Mouse (Mus musculus): ENCODE data around the gene Dhx37.
"Not testable (repeated sequence)": the region's sequence is repeated elsewhere in the genome, so short reads cannot be mapped to it uniquely, and the experiment has no call there.

The Dhx37 gene

GRCm38 (mm10) chr5:125392618-125392976 lies 41.3 kb downstream of the Dhx37 start:
- in situ Hi-C loops (cut with MboI; ENCODE audit: unreplicated experiment in 2 of 2): loop anchor here in 1 of 2 experiments (5.0 kb wide), 1 partner anchor 40 kb away; the partner anchor contains the start of gene Dhx37

- in situ Hi-C loops (cut with MboI; ENCODE audit: unreplicated experiment in 2 of 2): loop anchor here in 1 of 2 experiments (5.0 kb wide), 1 partner anchor 40 kb away; the partner anchor contains the start of gene Dhx37
These were observed 41.7 kb downstream of the Dhx37 start for GRCm38 (mm10) chr5:125392176-125392575.

DNA sequence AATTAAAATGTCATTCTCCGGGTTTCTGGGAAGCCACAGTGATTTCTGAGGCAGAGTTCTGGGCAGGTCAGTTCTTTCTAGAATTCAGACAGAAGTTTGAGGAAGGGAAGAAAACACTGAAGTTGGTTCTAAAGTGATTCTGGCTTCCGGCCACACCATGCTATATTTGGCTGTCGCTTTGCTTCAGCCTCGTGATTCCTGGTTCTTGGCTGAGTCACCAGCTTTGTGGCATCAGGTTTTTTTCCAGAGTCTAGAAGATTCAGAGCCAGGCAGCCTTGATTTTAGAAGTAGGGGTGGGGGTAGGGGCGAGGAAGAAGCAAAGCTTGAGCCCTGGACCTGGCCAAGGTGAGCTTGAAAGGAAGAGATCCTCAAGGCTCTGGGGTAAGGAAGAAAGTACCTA lies 42.3 kb downstream of the Dhx37 start:
- in situ Hi-C loops (cut with MboI; ENCODE audit: unreplicated experiment in 2 of 2): loop anchor here in 1 of 2 experiments (5.0 kb wide), 1 partner anchor 41 kb away; the partner anchor contains the start of gene Dhx37

DNA sequence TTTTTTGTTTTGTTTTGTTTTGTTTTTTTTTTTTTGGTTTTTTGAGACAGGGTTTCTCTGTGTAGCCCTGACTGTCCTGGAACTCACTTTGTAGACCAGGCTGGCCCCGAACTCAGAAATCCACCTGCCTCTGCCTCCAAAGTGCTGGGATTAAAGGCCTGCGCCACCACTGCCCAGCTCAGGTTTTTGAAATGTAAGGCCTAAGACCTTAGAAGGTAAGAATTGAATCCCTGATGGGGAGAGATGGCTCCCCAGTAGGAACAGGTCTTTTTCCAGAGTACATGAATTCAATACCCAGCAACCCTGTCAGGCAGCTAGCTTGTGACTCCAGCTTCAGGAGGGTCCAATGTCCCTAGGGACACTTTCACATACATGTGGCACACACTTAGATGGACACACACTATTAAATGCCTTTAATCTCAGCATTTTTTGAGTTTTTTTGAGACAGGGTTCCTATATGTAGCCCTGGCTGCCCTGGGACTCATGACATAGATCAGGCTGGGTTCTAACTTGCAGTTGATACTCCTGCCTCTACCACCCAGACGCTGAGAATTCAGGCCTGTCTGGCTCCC lies 42.9 kb downstream of the Dhx37 start:
- in situ Hi-C loops (cut with MboI; ENCODE audit: unreplicated experiment in 2 of 2): loop anchor here in 1 of 2 experiments (5.0 kb wide), 1 partner anchor 41 kb away; the partner anchor contains the start of gene Dhx37

- in situ Hi-C loops (cut with MboI; ENCODE audit: unreplicated experiment in 2 of 2): loop anchor here in 1 of 2 experiments (5.0 kb wide), 1 partner anchor 42 kb away; the partner anchor contains the start of gene Dhx37
These were observed 44.1 kb downstream of the Dhx37 start, which contains the start of gene Ubc for GRCm38 (mm10) chr5:125389579-125390441. Ubc (minus strand) TSS chr5:125390202.

DNA sequence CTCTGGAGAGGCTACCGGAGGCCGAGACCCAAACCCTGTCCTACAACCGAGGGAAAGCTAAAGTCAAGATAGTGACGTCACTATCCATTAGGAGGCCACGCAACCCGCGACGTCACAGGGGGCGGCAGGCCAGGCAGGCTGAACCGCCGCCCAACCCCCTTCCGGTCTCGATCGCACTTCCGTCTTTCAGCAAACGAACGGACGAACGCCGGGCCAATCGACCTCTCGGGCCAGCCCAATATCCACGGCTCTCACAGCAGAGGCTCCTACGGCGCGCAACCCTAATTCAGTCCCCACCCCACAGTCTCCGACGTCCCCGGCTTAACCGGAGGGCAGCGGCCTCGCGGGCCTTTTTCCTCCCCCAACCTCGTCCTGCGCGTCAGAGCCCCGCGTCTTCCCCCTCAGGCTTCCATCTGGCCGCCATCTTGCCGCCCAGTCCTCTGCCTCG lies 44.8 kb downstream of the Dhx37 start, which contains the start of gene Gm10382:
Gm10382 (plus strand) TSS at position 192 of the 448 bp plus-strand sequence.
- in situ Hi-C loops (cut with MboI; ENCODE audit: unreplicated experiment in 2 of 2): no loop called here

DNA sequence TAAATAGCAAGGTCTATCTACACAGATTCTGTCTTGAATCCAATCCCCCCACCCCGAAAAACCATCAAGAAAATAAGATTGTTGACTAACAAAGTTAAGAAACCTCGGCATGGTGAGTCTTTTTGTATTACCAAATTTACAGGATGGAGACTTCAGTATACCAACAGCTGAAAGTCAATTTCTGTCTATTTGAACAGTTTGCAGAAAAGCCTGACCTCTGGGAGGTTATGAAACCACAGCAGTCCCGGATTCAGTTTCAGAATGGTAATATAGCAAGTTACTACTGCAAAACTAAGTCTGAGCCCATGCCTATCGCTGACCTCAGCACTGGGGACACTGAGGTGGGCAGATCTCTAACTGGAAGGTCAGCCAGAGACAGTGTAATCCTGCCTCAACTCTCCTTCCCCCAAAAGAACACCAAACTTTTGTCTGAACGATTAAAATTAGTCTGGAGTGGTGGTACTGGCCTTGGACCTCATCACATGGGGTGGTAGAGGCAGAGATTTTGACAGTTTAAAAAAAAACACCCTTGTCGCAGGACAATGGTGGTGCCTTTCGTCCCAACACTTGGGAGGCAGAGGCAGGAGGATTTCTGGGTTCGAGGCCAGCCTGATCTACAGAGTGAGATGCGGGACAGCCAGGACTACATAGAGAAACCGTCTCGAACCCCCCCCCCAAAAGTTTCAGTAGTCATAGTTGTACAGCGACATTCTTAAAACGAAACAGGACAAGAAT lies 45.4 kb downstream of the Dhx37 start:
- in situ Hi-C loops (cut with MboI; ENCODE audit: unreplicated experiment in 2 of 2): no loop called here

DNA sequence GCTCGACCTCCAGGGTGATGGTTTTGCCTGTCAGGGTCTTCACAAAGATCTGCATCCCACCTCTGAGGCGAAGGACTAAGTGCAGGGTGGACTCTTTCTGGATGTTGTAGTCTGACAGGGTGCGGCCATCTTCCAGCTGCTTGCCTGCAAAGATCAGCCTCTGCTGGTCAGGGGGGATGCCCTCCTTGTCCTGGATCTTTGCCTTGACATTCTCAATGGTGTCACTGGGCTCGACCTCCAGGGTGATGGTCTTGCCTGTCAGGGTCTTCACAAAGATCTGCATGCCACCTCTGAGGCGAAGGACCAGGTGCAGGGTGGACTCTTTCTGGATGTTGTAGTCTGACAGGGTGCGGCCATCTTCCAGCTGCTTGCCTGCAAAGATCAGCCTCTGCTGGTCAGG lies 46.6 kb downstream of the Dhx37 start:
- in situ Hi-C loops (cut with MboI; ENCODE audit: unreplicated experiment in 2 of 2): not testable (repeated sequence)

DNA sequence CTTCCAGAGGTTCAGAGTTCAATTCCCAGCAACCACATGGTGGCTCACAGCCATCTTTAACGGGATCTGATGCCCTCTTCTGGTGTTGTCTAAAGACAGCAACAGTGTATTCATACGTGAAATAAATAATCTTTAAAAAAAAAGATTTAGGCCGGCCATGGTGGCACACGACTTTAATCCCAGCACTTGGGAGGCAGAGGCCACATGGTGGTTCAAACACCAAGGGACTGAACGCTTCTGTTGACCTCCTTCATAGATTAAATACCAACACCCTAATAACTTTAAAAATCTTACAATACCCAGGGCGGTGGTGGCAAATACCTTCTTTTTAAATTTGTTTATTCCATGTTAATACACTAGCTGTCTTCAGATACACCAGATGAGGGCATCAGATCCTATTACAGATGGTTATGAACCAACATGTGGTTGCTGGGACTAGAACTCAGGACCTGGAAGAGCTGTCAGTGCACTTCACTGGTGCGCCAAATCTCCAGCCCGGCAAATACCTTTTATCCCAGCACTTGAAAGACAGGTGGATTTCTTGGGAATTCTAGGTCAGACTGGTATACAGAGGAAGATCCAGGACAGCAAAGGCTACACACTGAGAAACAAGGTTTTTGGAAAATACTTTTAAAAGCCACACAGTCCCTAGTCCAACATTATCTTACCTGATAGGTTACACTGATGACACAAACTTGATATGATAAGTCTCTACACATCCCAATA lies 48.5 kb downstream of the Dhx37 start:
- in situ Hi-C loops (cut with MboI; ENCODE audit: unreplicated experiment in 2 of 2): no loop called here

GRCm38 (mm10) chr5:125384512-125385214 lies 49.3 kb downstream of the Dhx37 start:
- in situ Hi-C loops (cut with MboI; ENCODE audit: unreplicated experiment in 2 of 2): no loop called here

DNA sequence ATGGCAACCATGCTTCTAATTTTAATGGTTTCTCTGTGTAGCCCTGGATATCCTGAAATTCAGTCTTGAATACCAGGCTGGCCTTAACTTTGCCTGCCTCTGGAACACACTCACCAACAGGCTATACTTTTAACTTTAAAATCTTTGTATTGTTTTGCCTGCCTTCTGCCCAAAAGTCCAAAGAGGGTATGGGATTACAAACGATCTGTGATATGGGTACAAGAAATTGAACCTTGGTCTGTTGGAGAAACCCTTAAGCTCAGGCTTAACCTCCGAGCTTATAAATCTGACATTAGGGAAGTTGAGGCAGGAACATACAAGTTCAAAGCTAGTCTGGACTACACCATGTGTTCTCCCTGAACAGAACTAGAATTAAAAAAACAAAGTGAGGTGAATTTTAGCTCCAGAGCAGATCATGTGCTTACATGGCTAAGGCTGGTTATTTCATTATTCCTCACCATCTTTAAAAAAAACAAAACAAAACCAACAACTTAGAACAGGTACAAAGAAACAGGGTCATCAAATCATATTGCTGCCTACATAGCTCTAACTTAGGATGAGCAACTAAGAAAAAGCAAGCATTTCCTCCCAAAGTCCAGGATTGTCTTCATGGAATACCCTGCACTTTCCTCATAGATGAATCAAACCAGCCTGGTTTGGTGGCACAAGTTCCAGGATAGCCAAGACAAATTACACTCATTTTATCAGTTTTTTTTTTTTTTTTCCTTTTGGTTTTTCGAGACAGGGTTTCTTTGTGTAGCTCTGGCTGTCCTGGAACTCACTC lies 50.1 kb downstream of the Dhx37 start:
- in situ Hi-C loops (cut with MboI; ENCODE audit: unreplicated experiment in 2 of 2): no loop called here

DNA sequence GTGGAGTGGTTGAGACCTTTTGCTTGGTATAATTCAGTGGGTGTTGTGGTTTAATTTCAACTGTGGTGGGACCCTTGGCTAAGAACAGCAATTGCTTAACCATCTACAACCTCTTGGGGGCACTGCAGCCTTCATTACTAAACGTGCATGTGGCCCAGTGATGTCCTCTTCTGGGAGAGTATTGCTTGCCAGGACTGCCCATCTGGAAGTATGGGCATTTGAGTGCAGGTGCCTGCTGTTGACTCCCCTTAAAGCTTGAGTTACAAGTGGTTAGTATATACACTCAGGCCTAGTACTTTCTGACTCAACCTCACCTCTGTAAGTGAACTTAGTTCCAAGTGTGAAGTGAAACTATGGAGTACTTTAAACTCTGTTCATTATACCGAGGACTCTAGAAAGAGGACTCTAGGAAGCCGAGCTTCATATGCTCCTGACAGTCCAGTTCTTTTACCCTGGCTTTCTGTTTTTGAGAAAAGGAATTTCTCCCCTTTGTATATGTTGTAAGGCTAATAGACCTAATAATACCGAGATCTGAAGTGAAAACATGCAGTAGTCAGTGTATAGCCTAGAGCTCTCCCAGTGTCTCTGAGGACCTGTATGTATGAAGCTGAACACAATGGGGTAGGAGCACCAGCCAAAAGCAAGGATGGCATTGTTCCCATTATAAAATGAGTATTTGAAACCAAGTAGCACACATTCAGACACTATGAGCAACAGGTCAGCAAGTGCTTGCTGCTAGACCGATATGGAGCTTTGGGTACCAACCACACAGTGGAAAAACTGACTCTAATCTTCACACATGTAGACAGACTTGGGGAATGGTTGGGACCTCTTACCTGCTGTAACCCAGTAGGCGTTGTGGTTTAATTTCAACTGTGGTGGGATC lies 51.0 kb downstream of the Dhx37 start:
- in situ Hi-C loops (cut with MboI; ENCODE audit: unreplicated experiment in 2 of 2): no loop called here

DNA sequence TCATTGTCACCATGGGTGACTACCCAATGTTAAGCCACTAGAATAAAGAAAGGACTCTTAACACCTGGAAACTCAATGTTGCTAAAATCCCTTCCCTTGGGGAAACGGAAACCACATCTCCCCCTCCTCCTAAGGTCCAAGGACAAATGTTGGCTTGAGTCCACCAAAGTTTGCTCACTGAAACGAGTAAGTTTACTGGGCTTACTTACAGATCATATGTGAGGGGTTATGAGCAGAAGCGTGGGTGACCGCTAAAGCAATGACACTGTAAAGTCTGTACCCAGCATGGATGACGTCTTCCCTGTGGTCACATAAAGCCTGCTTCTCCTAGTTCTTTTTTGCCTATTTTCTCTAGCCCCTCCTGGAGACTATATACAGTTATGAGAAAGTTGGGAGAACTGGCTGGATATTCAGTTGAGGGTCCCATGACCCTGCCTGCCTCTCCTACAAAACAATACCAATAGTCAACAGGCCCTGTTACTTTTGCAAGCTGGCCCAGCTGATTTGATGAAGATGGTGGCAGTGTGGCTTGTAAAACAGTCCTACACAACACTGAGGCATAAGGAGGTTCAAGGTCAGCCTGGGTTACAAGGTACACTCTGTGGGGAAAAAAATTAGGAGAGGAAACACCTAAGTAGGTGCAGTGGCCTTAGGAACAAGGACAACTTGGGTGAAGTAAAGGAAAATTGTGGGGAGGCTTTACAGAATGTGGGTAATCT lies 51.8 kb downstream of the Dhx37 start:
- in situ Hi-C loops (cut with MboI; ENCODE audit: unreplicated experiment in 2 of 2): no loop called here

DNA sequence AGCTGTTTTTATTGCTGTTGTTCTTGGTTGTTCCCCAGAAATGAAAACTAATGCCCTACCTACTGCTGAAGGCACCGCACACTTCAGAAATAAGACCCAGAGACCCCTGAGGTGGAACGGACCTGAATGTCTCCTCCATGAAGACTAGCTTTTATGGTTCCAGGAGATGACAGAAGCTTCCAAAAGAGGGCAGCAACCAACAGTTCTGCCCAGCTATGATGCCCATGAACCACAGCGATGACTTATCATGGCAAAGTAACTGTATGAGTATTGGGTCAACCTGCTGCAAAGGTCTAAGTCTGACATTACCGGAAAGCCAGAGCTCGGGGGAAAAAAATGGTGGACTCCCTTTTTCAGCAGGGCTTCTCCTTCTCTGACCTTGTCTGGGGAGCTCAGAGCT lies 55.0 kb downstream of the Dhx37 start:
- in situ Hi-C loops (cut with MboI; ENCODE audit: unreplicated experiment in 2 of 2): loop anchor here in 1 of 2 experiments (5.0 kb wide), 1 partner anchor 103 kb away; no protein-coding TSS in a partner anchor

GRCm38 (mm10) chr5:125377214-125377613 lies 56.7 kb downstream of the Dhx37 start:
- in situ Hi-C loops (cut with MboI; ENCODE audit: unreplicated experiment in 2 of 2): loop anchor here in 1 of 2 experiments (5.0 kb wide), 1 partner anchor 105 kb away; no protein-coding TSS in a partner anchor

- in situ Hi-C loops (cut with MboI; ENCODE audit: unreplicated experiment in 2 of 2): loop anchor here in 1 of 2 experiments (5.0 kb wide), 1 partner anchor 106 kb away; no protein-coding TSS in a partner anchor
These were observed 58.0 kb downstream of the Dhx37 start for GRCm38 (mm10) chr5:125375871-125376270.

DNA sequence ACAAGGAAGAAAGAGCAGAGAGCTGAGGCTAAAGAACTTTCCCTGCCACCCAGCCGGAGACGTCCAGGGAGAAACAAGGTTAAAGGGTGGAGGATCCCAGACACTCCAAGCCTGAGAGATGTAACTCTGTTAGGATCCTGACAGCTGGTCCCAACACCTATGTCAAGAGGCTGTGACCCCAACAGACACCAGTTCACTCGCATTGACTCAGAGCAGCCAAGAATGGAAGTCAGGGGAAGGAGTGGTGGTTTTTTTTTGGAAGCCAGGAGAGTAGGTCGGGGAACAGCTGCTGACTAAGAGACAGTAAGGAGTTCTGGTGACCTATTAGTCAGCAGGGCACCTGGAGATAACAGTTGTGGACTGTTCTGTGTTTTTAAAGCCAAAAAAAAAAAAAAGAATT lies 61.9 kb downstream of the Dhx37 start:
- in situ Hi-C loops (cut with MboI; ENCODE audit: unreplicated experiment in 2 of 2): loop anchor here in 1 of 2 experiments (25.0 kb wide), 1 partner anchor 935 kb away; the partner anchor contains the start of genes Kmt5a and Sbno1
